Mouse (Mus musculus) embryonic fibroblast, embryonic 13.5 days (primary cell): ENCODE measurements around the gene Ptpn5.

ENCODE experiments used
- CTCF ChIP-seq: IDR thresholded peaks from 2 replicates; pipeline ENCODE4 v1.5.1; 2011; ENCODE audit warnings: mild to moderate bottlenecking, control low read depth, low read length, moderate library complexity, borderline replicate concordance; ENCODE audit not compliant: insufficient read depth
- POLR2A ChIP-seq: IDR thresholded peaks from 2 replicates; pipeline ENCODE4 v1.6.1; 2011; ENCODE audit warnings: low read depth, mild to moderate bottlenecking, control low read depth, low read length, moderate library complexity

DNA sequence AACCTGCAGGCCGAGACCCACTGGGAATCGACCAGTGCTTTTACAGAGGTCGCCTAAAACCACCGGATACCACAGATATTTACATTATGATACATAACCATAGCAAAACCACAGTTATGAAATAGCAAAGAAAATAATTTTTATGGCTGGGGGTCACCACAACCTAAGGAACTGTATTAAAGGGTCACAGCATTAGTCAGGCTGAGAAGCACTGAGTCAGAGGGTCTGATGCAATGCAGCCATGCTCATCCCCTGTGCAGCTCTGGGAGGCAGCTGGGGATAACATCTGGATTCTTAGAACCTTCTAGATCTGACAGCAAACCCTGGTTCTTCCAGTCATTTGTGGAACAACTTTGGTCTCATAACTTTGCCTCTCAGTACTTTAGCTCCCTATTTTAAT, 102.1 kb downstream of the Ptpn5 start:
- TF ChIP-seq CTCF (no peak), POLR2A (no peak)
